Mouse (Mus musculus) lung, embryonic 15.5 days (tissue): Measurements from ENCODE around the gene Astl. TPM values are rescaled to one million over a fixed set of nuclear protein-coding genes. Genes with fewer than 3 reads are reported as not detected.

Experiments
- ATAC-seq: fragments of 200-750 bp; cut with Nextera tagmentation; 2 replicates; pipeline ENCODE4 v1.8.0; 2017; ENCODE audit warnings: moderate number of reproducible peaks, borderline replicate concordance; ENCODE audit not compliant: low FRiP score, low TSS enrichment; ENCODE audit errors: extremely low read depth
- H3K27ac ChIP-seq: fragments of 300-500 bp; sonication (generic); 2 replicates; pipeline ENCODE4 v1.5.1; 2015; ENCODE audit warnings: moderate library complexity, mild to moderate bottlenecking, inconsistent platforms
- H3K27me3 ChIP-seq: fragments of 300-500 bp; sonication (generic); 2 replicates; pipeline ENCODE4 v1.6.1; 2015; ENCODE audit warnings: inconsistent platforms
- H3K36me3 ChIP-seq: fragments of 300-500 bp; sonication (generic); 2 replicates; pipeline ENCODE4 v1.6.1; 2015; ENCODE audit warnings: inconsistent platforms
- H3K4me1 ChIP-seq: fragments of 300-500 bp; sonication (generic); 2 replicates; pipeline ENCODE4 v1.6.1; 2015; ENCODE audit warnings: inconsistent platforms
- H3K4me2 ChIP-seq: fragments of 300-500 bp; sonication (generic); 2 replicates; pipeline ENCODE4 v1.6.1; 2015; ENCODE audit warnings: inconsistent platforms, mild to moderate bottlenecking, moderate library complexity
- H3K4me3 ChIP-seq: fragments of 300-500 bp; sonication (generic); 2 replicates; pipeline ENCODE4 v1.5.1; 2015; ENCODE audit warnings: mild to moderate bottlenecking, inconsistent platforms
- H3K9ac ChIP-seq: fragments of 300-500 bp; sonication (generic); 2 replicates; pipeline ENCODE4 v1.6.1; 2015; ENCODE audit warnings: inconsistent platforms
- H3K9me3 ChIP-seq: fragments of 300-500 bp; sonication (generic); 2 replicates; pipeline ENCODE4 v1.6.1; 2016; ENCODE audit warnings: inconsistent platforms
- WGBS: fragments of 180-500 bp; shearing (Covaris S2); methylation state at CpG from one replicate; pipeline ENCODE4 v1.1.7; 2015; 5-methylcytosine and 5-hydroxymethylcytosine counted together
- polyA plus RNA-seq: library from polyadenylated mRNA; unstranded; fragments of >200 nt; fragmentation: Nextera tagmentation; extraction: Ambion mirVana; gene quantifications from 2 replicates; pipeline ENCODE4 v1.2.1, GENCODE M21; 2015

The Astl gene
- polyA plus RNA-seq, 1 experiment from 2014 or later, result not detected

- Histone ChIP-seq H3K4me3 (no peak overlapping the region), H3K36me3 (no peaks in the 10 kb centered on the region), H3K9ac (no peak overlapping the region), H3K27ac (no peak overlapping the region), H3K4me1 (no peaks in the 10 kb centered on the region), H3K4me2 (no peak overlapping the region), H3K27me3 (no peaks in the 10 kb centered on the region), H3K9me3 (no peaks in the 10 kb centered on the region)
- 47% methylated on average over 2 of the region's 2 CpGs for WGBS
- ATAC-seq, result no peak
Observed at GRCm38 (mm10) chr2:127387521-127387920, 49.1 kb downstream of the Astl start.

DNA sequence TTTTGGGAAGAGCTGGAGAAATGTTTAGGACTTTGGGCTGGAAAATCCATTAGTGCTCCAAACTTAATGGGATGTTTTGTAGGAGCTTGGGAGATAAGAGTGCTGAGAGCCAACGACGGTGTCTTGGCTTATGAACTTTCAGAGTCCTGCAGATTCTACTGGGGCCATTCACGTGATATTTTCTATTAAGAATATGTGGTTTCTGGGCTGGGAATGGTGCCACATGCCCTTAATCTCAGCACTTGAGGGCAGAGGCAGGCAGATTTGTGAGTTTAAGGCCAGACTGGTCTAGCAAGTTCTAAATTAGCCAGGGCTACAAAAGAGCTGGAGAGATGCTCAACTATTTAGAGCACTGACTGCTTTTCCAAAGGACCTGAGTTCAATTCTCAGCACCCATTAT lies 51.9 kb downstream of the Astl start:
- Histone ChIP-seq H3K36me3 (no peaks in the 10 kb centered on the region), H3K4me1 (no peaks in the 10 kb centered on the region), H3K27me3 (no peaks in the 10 kb centered on the region), H3K27ac (no peak overlapping the region), H3K4me3 (no peak overlapping the region), H3K9me3 (no peaks in the 10 kb centered on the region), H3K4me2 (no peak overlapping the region), H3K9ac (no peak overlapping the region)
- 42% methylated on average over 3 of the region's 3 CpGs for WGBS
- ATAC-seq, result no peak

DNA sequence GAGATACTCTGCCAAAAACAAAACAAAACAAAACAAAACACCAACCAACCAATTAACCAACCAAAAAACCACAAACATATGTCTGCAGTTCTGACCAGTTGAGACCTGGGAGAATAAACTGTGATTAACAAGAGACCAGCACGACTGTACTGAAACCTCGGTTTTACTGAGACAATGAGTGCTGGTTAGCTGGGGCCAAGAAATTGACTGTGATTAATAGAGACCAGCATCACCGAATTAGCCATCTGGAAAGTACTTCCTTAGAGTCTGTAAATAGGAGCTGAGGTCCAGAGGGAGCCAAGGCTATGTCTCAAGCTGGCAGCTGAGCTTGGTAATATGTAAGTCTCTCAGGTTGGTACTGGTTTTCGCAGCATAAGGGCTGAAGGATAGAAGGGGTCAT lies 52.4 kb downstream of the Astl start:
- Histone ChIP-seq H3K4me1 (no peaks in the 10 kb centered on the region), H3K36me3 (no peaks in the 10 kb centered on the region), H3K27me3 (no peaks in the 10 kb centered on the region), H3K27ac (no peak overlapping the region), H3K4me2 (no peak overlapping the region), H3K9ac (no peak overlapping the region), H3K4me3 (no peak overlapping the region), H3K9me3 (no peaks in the 10 kb centered on the region)
- no peak for ATAC-seq
- 47% methylated on average over 4 of the region's 4 CpGs for WGBS

DNA sequence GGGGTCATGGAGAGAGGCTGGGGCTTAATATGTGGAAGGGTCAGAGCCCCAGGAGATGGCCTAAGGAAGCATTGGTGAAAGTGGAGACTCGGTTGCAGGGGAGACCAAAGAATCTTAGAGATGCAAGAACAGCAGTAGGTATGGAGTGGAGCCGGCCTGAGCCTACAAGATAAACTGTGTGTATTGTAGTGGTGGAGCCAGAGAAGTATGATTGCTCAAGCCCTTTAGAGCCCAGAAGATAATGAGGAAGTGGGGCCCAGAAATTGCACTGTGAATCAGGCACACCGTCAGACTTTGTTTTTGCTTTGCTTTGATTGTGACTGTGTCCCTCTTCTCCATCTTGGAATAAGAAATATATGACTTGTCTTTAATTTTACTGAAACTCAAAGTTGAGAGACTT lies 52.9 kb downstream of the Astl start:
- Histone ChIP-seq H3K9me3 (no peaks in the 10 kb centered on the region), H3K9ac (no peak overlapping the region), H3K36me3 (no peaks in the 10 kb centered on the region), H3K4me3 (no peak overlapping the region), H3K4me2 (no peak overlapping the region), H3K27ac (no peak overlapping the region), H3K27me3 (no peaks in the 10 kb centered on the region), H3K4me1 (no peaks in the 10 kb centered on the region)
- WGBS, result 37% methylated on average over 3 of the region's 3 CpGs
- ATAC-seq, result no peak

- Histone ChIP-seq H3K36me3 (no peaks in the 10 kb centered on the region), H3K4me3 (no peak overlapping the region), H3K4me2 (no peak overlapping the region), H3K4me1 (no peaks in the 10 kb centered on the region), H3K9ac (no peak overlapping the region), H3K9me3 (no peaks in the 10 kb centered on the region), H3K27me3 (no peaks in the 10 kb centered on the region), H3K27ac (no peak overlapping the region)
- WGBS, result 62% methylated on average over 5 of the region's 5 CpGs
- no peak for ATAC-seq
Observed at GRCm38 (mm10) chr2:127394606-127395161, 56.2 kb downstream of the Astl start.

GRCm38 (mm10) chr2:127398738-127399137 lies 60.3 kb downstream of the Astl start:
- H3K36me3 ChIP-seq, result no peaks in the 10 kb centered on the region
- H3K27ac ChIP-seq, result no peak overlapping the region
- 54% methylated on average over 7 of the region's 7 CpGs for WGBS
- no peak overlapping the region for H3K9ac ChIP-seq
- no peaks in the 10 kb centered on the region for H3K27me3 ChIP-seq
- no peak for ATAC-seq
- H3K4me1 ChIP-seq, result no peaks in the 10 kb centered on the region
- H3K4me2 ChIP-seq, result no peak overlapping the region
- H3K4me3 ChIP-seq, result no peak overlapping the region
- H3K9me3 ChIP-seq, result no peaks in the 10 kb centered on the region

Other genes with a start within 250 kb of the Astl start
- 109 and 113 TPM in 2 replicates for gene Ncaph, start 204.7 kb upstream of the Astl start, polyA plus RNA-seq
- 28.5 and 29.5 TPM in 2 replicates for gene Itpripl1, start 195.2 kb upstream of the Astl start, polyA plus RNA-seq
- gene 1810024B03Rik, start 130.4 kb upstream of the Astl start, polyA plus RNA-seq, result 1.7 and 1.9 TPM in 2 replicates
- gene Snrnp200, start 130.3 kb upstream of the Astl start, polyA plus RNA-seq, result 53.8 and 54.0 TPM in 2 replicates
- gene Ciao1, start 90.8 kb upstream of the Astl start, polyA plus RNA-seq, result 64.4 and 67.9 TPM in 2 replicates
- gene Tmem127, start 90.7 kb upstream of the Astl start, polyA plus RNA-seq, result 27.8 and 30.9 TPM in 2 replicates
- gene Stard7, start 68.4 kb upstream of the Astl start, polyA plus RNA-seq, result 68.6 and 71.0 TPM in 2 replicates
- 13.0 and 13.1 TPM in 2 replicates for gene Dusp2, start 2.5 kb upstream of the Astl start, polyA plus RNA-seq
- gene Adra2b, start 24.6 kb downstream of the Astl start, polyA plus RNA-seq, result 0.18 and 0.41 TPM in 2 replicates
- 0.21 and 0.29 TPM in 2 replicates for gene Gpat2, start 86.6 kb downstream of the Astl start, polyA plus RNA-seq
- 21.2 and 21.6 TPM in 2 replicates for gene Fahd2a, start 105.9 kb downstream of the Astl start, polyA plus RNA-seq
- 2.5 and 3.1 TPM in 2 replicates for gene Kcnip3, start 183.5 kb downstream of the Astl start, polyA plus RNA-seq
- gene Prom2, start 202.8 kb downstream of the Astl start, polyA plus RNA-seq, result 2.2 and 2.7 TPM in 2 replicates
- 4.4 TPM in 2 replicates for gene Zfp661, start 248.5 kb downstream of the Astl start, polyA plus RNA-seq
- 123 and 128 TPM in 2 replicates for gene Mrps5, start 248.6 kb downstream of the Astl start, polyA plus RNA-seq